Mouse (Mus musculus) olfactory bulb, adult 2 months (tissue): ENCODE data around the gene Pde3b. TPM values are rescaled to one million over a fixed set of nuclear protein-coding genes. Genes with fewer than 3 reads are reported as not detected.
A peak's percentile ranks its signal among the peaks of the same experiment; 100 is the strongest.
"Not testable (repeated sequence)": the region's sequence is repeated elsewhere in the genome, so short reads cannot be mapped to it uniquely, and the experiment has no call there.

Experiments used
- H3K27ac ChIP-seq: fragments of 200-500 bp; 2 replicates; pipeline ENCODE4 v1.5.1; 2012; ENCODE audit warnings: low read depth, low read length; ENCODE audit not compliant: insufficient read depth
- H3K4me1 ChIP-seq: fragments of 200-500 bp; 2 replicates; pipeline ENCODE4 v1.6.1; 2012; ENCODE audit warnings: low read length; ENCODE audit not compliant: control insufficient read depth, insufficient read depth
- H3K4me3 ChIP-seq: fragments of 200-500 bp; 2 replicates; pipeline ENCODE4 v1.5.1; 2012; ENCODE audit warnings: mild to moderate bottlenecking, low read depth, low read length, moderate library complexity; ENCODE audit not compliant: insufficient read depth
- CTCF ChIP-seq: fragments of 200-500 bp; IDR thresholded peaks from 2 replicates; pipeline ENCODE4 v1.5.1; 2012; ENCODE audit warnings: low read depth, mild to moderate bottlenecking, low read length, moderate library complexity; ENCODE audit not compliant: insufficient read depth
- POLR2A ChIP-seq: fragments of 200-500 bp; IDR thresholded peaks from 2 replicates; pipeline ENCODE4 v1.6.1; 2012; ENCODE audit warnings: mild to moderate bottlenecking, low read depth, low read length, moderate library complexity; ENCODE audit not compliant: insufficient read depth
- WGBS: fragments of 180-500 bp; shearing (Covaris S2); methylation state at CpG from one replicate; pipeline ENCODE4 v1.1.7; 2018; 5-methylcytosine and 5-hydroxymethylcytosine counted together
- polyA plus RNA-seq: library from polyadenylated mRNA; stranded (reverse); fragments of >200 nt; gene quantifications from 2 replicates; pipeline ENCODE4 v1.2.4, GENCODE M21; 2012; ENCODE audit warnings: low replicate concordance; ENCODE audit not compliant: missing spikeins, insufficient read depth, insufficient read length

The Pde3b gene
- not detected in 2 replicates for polyA plus RNA-seq

DNA sequence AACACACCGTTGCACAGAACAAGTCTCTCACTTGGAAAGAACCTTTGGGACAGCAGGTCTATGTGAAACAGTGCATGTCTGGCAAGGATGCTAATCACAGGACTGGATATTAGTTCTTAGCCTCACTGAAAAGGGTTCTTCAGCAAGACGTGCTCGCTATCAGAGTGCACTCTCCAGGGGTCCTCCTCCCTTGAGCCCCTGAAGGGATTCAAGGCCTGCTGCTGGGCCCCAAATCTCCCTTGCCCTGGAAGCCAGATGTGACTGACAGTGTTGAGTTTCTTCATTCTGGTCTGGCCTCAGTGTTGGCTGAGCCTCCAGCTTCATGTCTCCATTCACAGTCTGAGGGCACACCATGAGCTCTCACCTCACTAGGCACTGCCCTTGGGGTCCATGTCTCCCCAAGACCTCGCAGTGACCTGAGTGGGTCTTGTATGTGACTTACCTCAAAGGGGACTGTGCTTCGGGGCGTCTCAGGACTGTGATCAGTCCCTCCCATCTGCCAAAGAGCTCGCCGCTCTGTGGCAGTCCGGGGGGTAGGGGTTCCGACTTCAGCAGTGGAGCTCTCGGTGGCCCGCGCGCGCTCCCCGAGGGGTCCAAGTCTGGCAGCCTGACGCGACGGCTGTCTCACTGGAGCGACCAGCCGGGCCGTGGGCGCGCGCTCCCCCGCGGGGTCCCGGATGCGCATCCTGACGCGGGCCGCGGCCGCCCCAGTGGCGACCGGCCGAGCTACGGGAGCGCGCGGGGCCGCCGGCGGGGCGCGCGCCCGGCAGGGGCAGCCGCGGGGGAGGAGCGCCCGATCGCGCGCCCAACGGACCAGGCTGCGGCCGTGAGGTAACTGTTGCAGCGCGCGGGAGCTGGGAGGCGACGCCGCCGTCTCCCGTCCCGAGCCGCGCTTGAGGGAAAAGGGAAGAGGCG, at the start of gene Pde3b:
TSS of gene Pde3b (plus strand) at position 861 of the 915 bp plus-strand sequence.
- peaks cover 5% of the 10 kb centered on the region for H3K4me1 ChIP-seq
- TF ChIP-seq POLR2A: no peak
- H3K27ac ChIP-seq: peak within 1 kb of the TSS; percentile 31
- 2% methylated on average over 70 of the region's 70 CpGs for WGBS
- H3K4me3 ChIP-seq: peak within 1 kb of the TSS; percentile 75

GRCm38 (mm10) chr7:114402130-114402529, 13.0 kb upstream of the Pde3b start:
- no peak for TF ChIP-seq POLR2A
- no peak for TF ChIP-seq CTCF
- WGBS: 71% methylated on average over 3 of the region's 3 CpGs
- H3K4me3 ChIP-seq: no peak overlapping the region

GRCm38 (mm10) chr7:114415336-114416020, 397 bp downstream of the Pde3b start:
- TF ChIP-seq POLR2A (no peak), CTCF (no peak)
- under 1% methylated on average over 103 of the region's 103 CpGs for WGBS
- Histone ChIP-seq H3K4me3 (peak overlapping the region; percentile 75), H3K27ac (peak overlapping the region; percentile 31; the same call in 1 of the 2 replicates), H3K4me1 (peaks cover 5% of the 10 kb centered on the region)

More at GRCm38 (mm10) chr7:114402130-114402529, 13.0 kb upstream of the Pde3b start:
- H3K27ac ChIP-seq: no peak overlapping the region
- H3K4me1 ChIP-seq: no peaks in the 10 kb centered on the region

- peaks cover 5% of the 10 kb centered on the region for H3K4me1 ChIP-seq
- under 1% methylated on average over 66 of the region's 66 CpGs for WGBS
- peak overlapping the region; percentile 75 for H3K4me3 ChIP-seq
- TF ChIP-seq POLR2A (no peak), CTCF (no peak)
- peak overlapping the region; percentile 31 for H3K27ac ChIP-seq
Measured at GRCm38 (mm10) chr7:114416021-114416845, 1.2 kb downstream of the Pde3b start.

DNA sequence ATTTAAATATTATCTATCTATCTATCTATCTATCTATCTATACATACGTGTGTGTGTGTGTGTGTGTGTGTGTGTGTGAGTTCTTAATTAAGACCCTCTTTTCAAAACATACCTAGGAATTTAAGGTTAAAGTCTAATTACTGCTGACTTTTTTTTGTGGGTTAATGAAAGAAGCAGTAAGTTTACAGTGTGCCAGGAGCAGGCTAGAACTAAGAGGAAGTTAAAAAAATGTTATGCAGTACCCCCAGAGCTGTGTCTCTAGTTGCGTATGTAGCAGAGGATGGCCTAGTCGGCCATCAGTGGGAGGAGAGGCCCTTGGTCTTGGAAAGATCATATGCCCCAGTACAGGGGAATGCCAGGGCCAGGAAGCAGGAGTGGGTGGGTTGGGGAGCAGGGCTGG, 4.2 kb downstream of the Pde3b start:
- H3K27ac ChIP-seq, H3K4me1 ChIP-seq, H3K4me3 ChIP-seq: not testable (repeated sequence)
- 82% methylated on average over 3 of the region's 3 CpGs for WGBS

DNA sequence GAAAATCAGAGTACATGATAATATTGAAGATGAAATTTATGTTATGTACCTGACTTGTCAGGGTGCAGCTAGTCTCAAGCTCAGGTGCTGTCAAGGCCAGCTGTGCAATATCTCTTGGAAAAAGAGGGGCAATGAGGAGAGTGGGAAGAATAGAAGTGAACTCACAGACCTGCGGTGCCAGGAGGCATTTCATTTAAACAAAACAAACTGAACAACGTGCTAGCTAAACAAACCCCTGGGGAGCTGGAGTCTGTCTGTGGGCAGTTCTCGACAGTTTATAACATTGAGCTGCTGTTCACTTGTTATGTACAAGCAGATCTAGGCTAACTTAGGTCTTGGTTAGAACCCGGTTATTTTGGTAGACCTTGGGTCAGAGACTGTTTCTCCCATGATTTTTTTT, 5.8 kb downstream of the Pde3b start:
- TF ChIP-seq CTCF (no peak), POLR2A (no peak)
- Histone ChIP-seq H3K4me3 (no peak overlapping the region), H3K27ac (no peak overlapping the region), H3K4me1 (no peaks in the 10 kb centered on the region)
- 50% methylated on average over 4 of the region's 4 CpGs for WGBS

GRCm38 (mm10) chr7:114422224-114422623, 7.1 kb downstream of the Pde3b start:
- TF ChIP-seq CTCF (no peak), POLR2A (no peak)
- WGBS: 80% methylated on average over 3 of the region's 3 CpGs
- Histone ChIP-seq H3K4me1 (no peaks in the 10 kb centered on the region), H3K4me3 (no peak overlapping the region), H3K27ac (no peak overlapping the region)

DNA sequence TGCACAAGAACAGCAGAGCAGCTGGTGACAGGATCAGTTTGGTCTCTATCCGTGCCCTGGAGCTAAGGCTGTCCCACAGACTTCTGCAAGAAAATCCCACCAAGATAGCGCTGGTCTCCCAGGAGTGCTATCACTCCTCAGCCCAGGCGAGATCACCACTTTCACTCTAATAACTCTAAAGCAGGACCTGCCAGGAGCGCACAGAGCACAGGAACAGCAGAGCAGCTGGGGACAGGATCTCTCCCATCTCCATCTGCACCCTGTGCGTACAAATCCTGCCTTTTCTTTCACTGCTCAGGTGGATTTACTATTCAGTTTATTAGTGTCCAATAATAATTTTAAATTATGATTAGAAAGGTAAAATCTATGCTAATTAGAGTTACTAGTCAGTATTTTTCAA, 14.7 kb downstream of the Pde3b start:
- no peaks in the 10 kb centered on the region for H3K4me1 ChIP-seq
- 90% methylated on average over 5 of the region's 5 CpGs for WGBS
- no peak for TF ChIP-seq CTCF
- TF ChIP-seq POLR2A: no peak
- H3K4me3 ChIP-seq: no peak overlapping the region
- H3K27ac ChIP-seq: no peak overlapping the region
